ENCODE assay signal across 10 mouse cellular contexts in genomic region chr11:11884533-11885245, GRCm38 (mm10). TPM values are rescaled to one million over a fixed set of nuclear protein-coding genes. Genes with fewer than 3 reads are reported as not detected.
DNase-seq lines count a peak whose midpoint lies in the region; ATAC-seq and TF ChIP-seq lines count a peak whose summit lies in the region.
"Had no signal": no experiment of that assay in that cellular context is flagged by ENCODE, and none has a peak within 500 bp of the region (broad histone marks: within the 10 kb centered on the region; RNA-seq: fewer than 3 reads in every experiment).

No protein-coding gene starts in this region.

- ATAC-seq in forebrain, embryonic 12.5 days (ENCODE audit: low FRiP score), result peak; percentile 37; the same call in 1 of the 2 replicates
- ATAC-seq in forebrain, embryonic 15.5 days (replicated peaks), result no peak
- ATAC-seq in lung, embryonic 15.5 days (ENCODE audit: borderline replicate concordance, extremely low read depth, low FRiP score, low TSS enrichment), result peak; percentile 77
- ATAC-seq: forebrain, embryonic 13.5 days had no signal

- H3K9ac ChIP-seq in forebrain, embryonic 12.5 days, result no peak overlapping the region
- no peak overlapping the region for H3K9ac ChIP-seq in forebrain, embryonic 15.5 days (replicated peaks)
- no peak overlapping the region for H3K9ac ChIP-seq in lung, embryonic 15.5 days
- H3K9ac ChIP-seq: forebrain, embryonic 13.5 days had no signal

- intact Hi-C loops in gastrocnemius, adult 2 months (cut with DNase I), result no loop called here

- H3K9me3 ChIP-seq in forebrain, embryonic 12.5 days, result no peaks in the 10 kb centered on the region
- no peaks in the 10 kb centered on the region for H3K9me3 ChIP-seq in forebrain, embryonic 15.5 days
- no peaks in the 10 kb centered on the region for H3K9me3 ChIP-seq in lung, embryonic 15.5 days
- H3K9me3 ChIP-seq: forebrain, embryonic 13.5 days had no signal

- WGBS in forebrain, embryonic 12.5 days, result 66% methylated on average over 11 of the region's 11 CpGs
- WGBS in forebrain, embryonic 15.5 days, result 72% methylated on average over 11 of the region's 11 CpGs
- WGBS in lung, embryonic 15.5 days, result 25% methylated on average over 11 of the region's 11 CpGs
- 52% methylated on average over 11 of the region's 11 CpGs for WGBS in lung, adult 2 months

- H3K4me2 ChIP-seq in forebrain, embryonic 12.5 days, result no peak overlapping the region
- H3K4me2 ChIP-seq in forebrain, embryonic 15.5 days (replicated peaks), result no peak overlapping the region
- H3K4me2 ChIP-seq in lung, embryonic 15.5 days, result no peak overlapping the region
- peak overlapping the region; percentile 27 for H3K4me2 ChIP-seq in myocyte (ENCODE audit: low read depth)
- H3K4me2 ChIP-seq: forebrain, embryonic 13.5 days had no signal

- no peak for TF ChIP-seq POLR2A in lung, adult 2 months (IDR thresholded peaks at IDR 0.05; ENCODE audit: borderline replicate concordance, extremely low read depth, low read depth, low read length)
- no peak for TF ChIP-seq POLR2A in myocyte (IDR thresholded peaks at IDR 0.05; ENCODE audit: insufficient read length, low read depth)

- H3K27me3 ChIP-seq in forebrain, embryonic 12.5 days, result peaks cover 12% of the 10 kb centered on the region; the same call in 1 of the 2 replicates
- no peaks in the 10 kb centered on the region for H3K27me3 ChIP-seq in forebrain, embryonic 15.5 days
- no peaks in the 10 kb centered on the region for H3K27me3 ChIP-seq in lung, embryonic 15.5 days
- H3K27me3 ChIP-seq in myocyte (ENCODE audit: control insufficient read depth, insufficient read depth, insufficient read length), result no peaks in the 10 kb centered on the region
- H3K27me3 ChIP-seq: forebrain, embryonic 13.5 days had no signal

- H3ac ChIP-seq in myocyte (ENCODE audit: control insufficient read depth, insufficient read length), result no peak overlapping the region

- peak overlapping the region; percentile 66; the same call in 1 of the 2 replicates for H3K27ac ChIP-seq in forebrain, embryonic 12.5 days
- H3K27ac ChIP-seq in forebrain, embryonic 15.5 days (replicated peaks), result no peak overlapping the region
- peak overlapping the region; percentile 77 for H3K27ac ChIP-seq in lung, embryonic 15.5 days
- H3K27ac ChIP-seq in gastrocnemius, adult 2 months, result no peak overlapping the region
- H3K27ac ChIP-seq: forebrain, embryonic 13.5 days had no signal

- TF ChIP-seq CTCF in lung, adult 2 months (IDR thresholded peaks at IDR 0.05; ENCODE audit: insufficient read depth, low read length), result no peak
- TF ChIP-seq CTCF in gastrocnemius, adult 2 months (IDR thresholded peaks at IDR 0.05), result no peak

- DNase-seq in lung, adult 2 months, result no peak
- peak; percentile 83 for DNase-seq in liver
- DNase-seq in gastrocnemius, adult 2 months, result no peak
- DNase-seq in spleen, postnatal 4 days (ENCODE audit: low spot score in 2 of 2), result no peak
- DNase-seq: left cerebral cortex, postnatal 4 days had no signal

- no peaks in the 10 kb centered on the region for H3K79me2 ChIP-seq in myocyte (ENCODE audit: control insufficient read depth, insufficient read depth)

- H3K36me3 ChIP-seq in forebrain, embryonic 12.5 days (replicated peaks), result no peaks in the 10 kb centered on the region
- no peaks in the 10 kb centered on the region for H3K36me3 ChIP-seq in forebrain, embryonic 15.5 days
- no peaks in the 10 kb centered on the region for H3K36me3 ChIP-seq in lung, embryonic 15.5 days
- no peaks in the 10 kb centered on the region for H3K36me3 ChIP-seq in myocyte (ENCODE audit: control insufficient read depth, insufficient read depth)

- peaks cover 30% of the 10 kb centered on the region for H3K4me1 ChIP-seq in forebrain, embryonic 12.5 days
- no peaks in the 10 kb centered on the region for H3K4me1 ChIP-seq in forebrain, embryonic 15.5 days
- H3K4me1 ChIP-seq in lung, embryonic 15.5 days, result peaks cover 48% of the 10 kb centered on the region
- no peaks in the 10 kb centered on the region for H3K4me1 ChIP-seq in lung, adult 2 months (ENCODE audit: control insufficient read depth, insufficient read depth, low read length)
- H3K4me1 ChIP-seq: forebrain, embryonic 13.5 days had no signal

- H3K4me3 ChIP-seq in forebrain, embryonic 12.5 days (replicated peaks), result no peak overlapping the region
- no peak overlapping the region for H3K4me3 ChIP-seq in forebrain, embryonic 15.5 days
- no peak overlapping the region for H3K4me3 ChIP-seq in lung, embryonic 15.5 days
- no peak overlapping the region for H3K4me3 ChIP-seq in lung, adult 2 months (replicated peaks; ENCODE audit: extremely low read depth, low read depth, low read length)
- no peak overlapping the region for H3K4me3 ChIP-seq in myocyte
- no peak overlapping the region for H3K4me3 ChIP-seq in gastrocnemius, adult 2 months
- H3K4me3 ChIP-seq: forebrain, embryonic 13.5 days had no signal

TF ChIP-seq in myocyte, 11 proteins besides CTCF, POLR2A, EP300 and RAD21:
- TF ChIP-seq MYOD1 (IDR thresholded peaks at IDR 0.05; ENCODE audit: control insufficient read depth in 1 of 3, insufficient read length in 2 of 3, low read depth in 2 of 3) (peak in 2 of 3 experiments; percentile 21 to 40), REST (IDR thresholded peaks at IDR 0.05; ENCODE audit: insufficient read depth, insufficient read length) (no peak)

RNA-seq across cellular contexts. Expression of gene Ddc, which starts 13.3 kb away (rescaled TPM):
- 7.3 and 7.7 TPM in 2 replicates for polyA plus RNA-seq in forebrain, embryonic 12.5 days (2016; fragmentation: Nextera tagmentation; extraction: Ambion mirVana)
- 3.2 and 6.9 TPM in 2 replicates for polyA plus RNA-seq in forebrain, embryonic 15.5 days (2015; fragmentation: Nextera tagmentation; extraction: Ambion mirVana)
- 15.4 and 16.4 TPM in 2 replicates for polyA plus RNA-seq in lung, embryonic 15.5 days (2015; fragmentation: Nextera tagmentation; extraction: Ambion mirVana)
- 1.5 and 3.6 TPM in 2 replicates for polyA plus RNA-seq in lung, adult 2 months (2012; rRNA removed)
- polyA plus RNA-seq in myocyte (2012; fragmentation: generic; extraction: Trizol), result 7.5 TPM
- total RNA-seq in gastrocnemius, adult 2 months (2021), result under 1 TPM; 0.61 to 0.81 TPM

Comparison
In these comparisons a context has a peak if more than half of its experiments do, and no peak if none do; other contexts are left out.
1. H3K27ac ChIP-seq: peak in forebrain, embryonic 12.5 days (single experiment) and lung, embryonic 15.5 days (single experiment); none in forebrain, embryonic 15.5 days (single experiment) and gastrocnemius, adult 2 months (single experiment).